Mouse (Mus musculus): ENCODE results near the gene Sco1.
"Not testable (repeated sequence)": the region's sequence is repeated elsewhere in the genome, so short reads cannot be mapped to it uniquely, and the experiment has no call there.

The Sco1 gene

GRCm38 (mm10) chr11:67085489-67085888, 33.0 kb downstream of the Sco1 start:
- peak; percentile 68 for DNase-seq (ENCODE audit: extremely low spot score, low spot score)

DNA sequence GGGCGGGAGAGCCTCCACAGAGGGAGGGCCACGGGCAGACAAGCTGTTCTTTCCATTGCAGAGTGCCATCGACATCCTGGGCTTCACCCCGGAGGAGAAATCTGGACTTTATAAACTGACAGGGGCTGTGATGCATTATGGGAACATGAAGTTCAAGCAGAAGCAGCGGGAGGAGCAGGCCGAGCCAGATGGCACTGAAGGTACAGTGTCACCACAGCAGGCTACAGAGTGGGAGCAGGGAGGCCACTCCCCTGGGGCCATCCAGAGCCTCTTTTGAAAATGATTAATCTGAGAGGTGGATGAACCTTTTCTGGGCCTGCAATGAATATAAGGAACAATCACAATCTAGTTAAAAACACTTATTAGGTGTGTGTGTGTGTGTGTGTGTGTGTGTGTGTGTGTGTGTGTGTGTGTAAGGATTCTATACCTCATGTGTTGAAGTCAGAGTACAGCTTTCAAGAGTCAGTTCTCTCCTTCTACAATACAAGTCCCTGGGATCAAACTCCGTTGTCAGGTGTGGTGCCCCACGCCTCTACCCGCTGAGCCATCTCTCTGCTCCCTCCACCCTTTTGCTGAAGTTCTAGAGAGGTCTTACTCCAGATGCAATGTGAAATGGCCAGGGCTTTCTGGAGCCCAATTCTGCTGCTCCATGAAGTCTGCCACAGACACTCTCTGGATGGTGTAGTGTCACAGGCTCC, 34.1 kb downstream of the Sco1 start:
- DNase-seq (ENCODE audit: extremely low spot score, low spot score): no peak

DNA sequence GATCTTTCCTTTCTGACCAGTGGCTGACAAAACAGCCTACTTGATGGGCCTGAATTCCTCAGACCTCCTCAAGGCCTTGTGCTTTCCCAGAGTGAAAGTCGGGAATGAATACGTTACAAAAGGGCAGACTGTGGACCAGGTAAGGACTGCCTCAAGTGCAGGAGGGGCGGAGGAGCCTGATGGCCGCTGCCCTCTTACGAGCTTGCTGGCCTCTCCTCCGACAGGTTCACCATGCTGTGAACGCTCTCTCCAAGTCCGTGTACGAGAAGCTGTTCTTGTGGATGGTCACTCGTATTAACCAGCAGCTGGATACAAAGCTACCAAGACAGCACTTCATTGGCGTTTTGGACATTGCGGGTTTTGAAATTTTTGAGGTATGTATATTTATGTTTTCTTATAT, 34.8 kb downstream of the Sco1 start:
- no peak for DNase-seq (ENCODE audit: extremely low spot score, low spot score)

GRCm38 (mm10) chr11:67092354-67092753, 39.9 kb downstream of the Sco1 start:
- DNase-seq (ENCODE audit: extremely low spot score, low spot score): not testable (repeated sequence)

GRCm38 (mm10) chr11:67093201-67093600, 40.7 kb downstream of the Sco1 start:
- no peak for DNase-seq (ENCODE audit: extremely low spot score, low spot score)

GRCm38 (mm10) chr11:67093652-67094051, 41.2 kb downstream of the Sco1 start:
- DNase-seq (ENCODE audit: extremely low spot score, low spot score): no peak

DNA sequence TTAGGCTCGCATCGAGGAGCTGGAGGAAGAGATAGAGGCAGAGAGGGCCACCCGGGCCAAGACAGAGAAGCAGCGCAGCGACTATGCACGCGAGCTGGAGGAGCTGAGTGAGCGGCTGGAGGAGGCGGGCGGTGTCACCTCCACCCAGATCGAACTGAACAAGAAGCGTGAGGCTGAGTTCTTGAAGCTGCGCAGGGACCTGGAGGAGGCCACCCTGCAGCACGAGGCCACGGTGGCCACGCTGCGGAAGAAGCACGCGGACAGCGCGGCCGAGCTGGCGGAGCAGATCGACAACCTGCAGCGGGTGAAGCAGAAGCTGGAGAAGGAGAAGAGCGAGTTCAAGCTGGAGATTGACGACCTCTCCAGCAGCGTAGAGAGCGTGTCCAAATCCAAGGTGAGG, 42.0 kb downstream of the Sco1 start:
- DNase-seq (ENCODE audit: extremely low spot score, low spot score): no peak

DNA sequence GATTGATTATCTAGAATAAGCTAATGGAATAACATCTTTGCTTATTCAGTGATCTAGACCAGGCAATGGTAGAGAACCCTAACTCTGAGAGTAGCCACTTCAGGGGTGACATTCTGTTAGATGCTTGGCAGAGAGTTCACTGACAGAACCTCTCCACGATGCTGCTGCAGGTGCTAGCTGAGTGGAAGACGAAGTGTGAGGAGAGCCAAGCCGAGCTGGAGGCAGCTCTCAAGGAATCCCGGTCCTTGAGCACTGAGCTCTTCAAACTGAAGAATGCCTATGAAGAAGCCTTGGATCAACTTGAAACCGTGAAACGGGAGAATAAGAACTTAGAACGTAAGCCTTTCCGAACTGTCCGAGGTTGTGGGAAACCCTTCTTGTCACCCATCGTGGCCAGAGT, 45.2 kb downstream of the Sco1 start:
- no peak for DNase-seq (ENCODE audit: extremely low spot score, low spot score)

GRCm38 (mm10) chr11:67098427-67098826, 46.0 kb downstream of the Sco1 start:
- no peak for DNase-seq (ENCODE audit: extremely low spot score, low spot score)

DNA sequence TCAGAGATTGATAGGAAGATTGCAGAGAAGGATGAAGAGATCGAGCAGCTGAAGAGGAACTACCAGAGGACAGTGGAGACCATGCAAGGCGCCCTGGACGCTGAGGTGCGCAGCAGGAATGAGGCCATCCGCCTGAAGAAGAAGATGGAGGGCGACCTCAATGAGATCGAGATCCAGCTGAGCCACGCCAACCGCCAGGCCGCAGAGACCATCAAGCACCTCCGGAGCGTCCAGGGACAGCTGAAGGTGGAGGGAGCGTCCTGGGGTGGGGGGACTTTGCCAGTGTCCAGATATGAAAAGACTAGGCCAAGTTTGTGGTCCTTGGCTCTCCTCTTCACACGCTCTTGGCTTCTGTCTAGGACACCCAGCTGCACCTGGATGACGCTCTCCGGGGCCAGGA, 46.8 kb downstream of the Sco1 start:
- no peak for DNase-seq (ENCODE audit: extremely low spot score, low spot score)

DNA sequence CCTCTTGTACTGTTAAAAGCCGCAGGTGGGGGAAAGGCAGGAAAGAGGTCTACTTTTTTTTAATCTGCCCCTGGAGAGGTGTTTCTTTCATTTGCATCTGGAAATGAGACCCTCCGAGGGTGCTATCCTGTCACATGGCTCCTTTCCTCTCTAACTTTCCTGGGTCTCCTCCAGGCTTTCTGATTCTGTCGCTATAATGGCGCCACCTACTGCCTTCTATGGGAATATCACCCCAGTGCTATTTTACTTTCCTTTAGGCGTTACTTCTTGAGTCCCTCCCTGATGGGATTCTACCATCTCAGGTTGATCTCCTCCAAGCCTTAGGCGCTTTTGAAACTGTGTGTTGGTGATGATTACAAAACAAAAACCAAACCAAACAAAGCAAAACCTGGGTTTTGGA, 47.7 kb downstream of the Sco1 start:
- peak; percentile 32 for DNase-seq (ENCODE audit: extremely low spot score, low spot score)

GRCm38 (mm10) chr11:67101713-67102112, 49.2 kb downstream of the Sco1 start:
- DNase-seq (ENCODE audit: extremely low spot score, low spot score): peak; percentile 28

GRCm38 (mm10) chr11:67103256-67103655, 50.8 kb downstream of the Sco1 start:
- DNase-seq (ENCODE audit: extremely low spot score, low spot score): no peak

DNA sequence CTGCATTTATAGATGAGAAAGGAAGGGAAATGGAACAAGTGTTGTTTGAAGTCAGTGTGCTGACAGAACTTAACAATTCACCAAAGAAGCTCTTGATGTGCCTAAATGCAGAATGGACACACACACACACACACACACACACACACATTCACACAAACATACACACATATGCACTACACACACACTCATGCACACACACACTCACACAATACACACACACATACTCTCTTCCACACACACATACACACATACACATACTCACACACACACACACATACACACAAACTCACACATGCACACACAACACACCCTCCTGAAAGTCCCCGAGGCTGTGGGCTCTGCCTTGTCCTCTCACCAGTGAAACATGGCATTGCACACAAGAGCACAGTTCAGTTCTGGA, 51.8 kb downstream of the Sco1 start:
- no peak for DNase-seq (ENCODE audit: extremely low spot score, low spot score)

GRCm38 (mm10) chr11:67104714-67105113, 52.2 kb downstream of the Sco1 start:
- DNase-seq (ENCODE audit: extremely low spot score, low spot score): no peak

DNA sequence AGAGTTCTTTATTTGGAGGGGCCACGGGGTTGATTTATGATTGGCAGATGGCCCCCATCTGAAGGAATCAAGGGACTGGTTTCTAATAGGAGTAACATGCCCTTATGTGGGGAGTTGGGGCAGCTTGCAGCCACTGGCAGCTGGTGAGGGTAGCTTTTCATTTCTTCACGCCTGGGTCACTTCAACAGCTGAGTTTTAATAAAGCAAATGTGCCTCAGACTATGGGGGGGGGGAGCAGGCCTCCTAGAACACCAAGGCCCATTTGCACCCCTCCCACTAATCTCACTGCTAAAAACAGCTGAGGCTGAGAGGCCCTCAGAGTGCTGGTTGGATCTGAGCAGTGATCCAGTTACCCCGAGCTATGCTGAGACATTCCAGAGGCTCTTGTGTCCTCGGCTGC, 53.2 kb downstream of the Sco1 start:
- DNase-seq (ENCODE audit: extremely low spot score, low spot score): no peak

DNA sequence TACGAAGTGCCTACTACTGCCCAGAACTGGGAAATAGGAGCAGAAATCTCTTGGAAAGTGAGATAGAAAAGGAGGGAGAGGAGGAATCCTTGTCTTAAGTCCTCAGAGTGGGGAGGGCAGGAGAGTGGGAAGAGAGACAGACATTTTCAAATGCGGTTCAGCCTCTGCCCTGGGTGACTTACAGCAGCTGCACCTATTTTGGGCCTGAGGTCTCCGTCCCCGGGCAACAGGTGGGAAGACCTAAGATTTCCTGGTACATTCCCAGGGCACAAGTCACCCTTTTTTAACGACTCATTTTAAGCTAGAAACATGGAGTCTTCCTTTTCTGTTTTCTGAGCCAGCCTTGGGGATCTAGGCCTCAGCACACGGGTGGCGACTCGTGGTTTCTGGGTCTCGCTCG, 54.5 kb downstream of the Sco1 start:
- no peak for DNase-seq (ENCODE audit: extremely low spot score, low spot score)

DNA sequence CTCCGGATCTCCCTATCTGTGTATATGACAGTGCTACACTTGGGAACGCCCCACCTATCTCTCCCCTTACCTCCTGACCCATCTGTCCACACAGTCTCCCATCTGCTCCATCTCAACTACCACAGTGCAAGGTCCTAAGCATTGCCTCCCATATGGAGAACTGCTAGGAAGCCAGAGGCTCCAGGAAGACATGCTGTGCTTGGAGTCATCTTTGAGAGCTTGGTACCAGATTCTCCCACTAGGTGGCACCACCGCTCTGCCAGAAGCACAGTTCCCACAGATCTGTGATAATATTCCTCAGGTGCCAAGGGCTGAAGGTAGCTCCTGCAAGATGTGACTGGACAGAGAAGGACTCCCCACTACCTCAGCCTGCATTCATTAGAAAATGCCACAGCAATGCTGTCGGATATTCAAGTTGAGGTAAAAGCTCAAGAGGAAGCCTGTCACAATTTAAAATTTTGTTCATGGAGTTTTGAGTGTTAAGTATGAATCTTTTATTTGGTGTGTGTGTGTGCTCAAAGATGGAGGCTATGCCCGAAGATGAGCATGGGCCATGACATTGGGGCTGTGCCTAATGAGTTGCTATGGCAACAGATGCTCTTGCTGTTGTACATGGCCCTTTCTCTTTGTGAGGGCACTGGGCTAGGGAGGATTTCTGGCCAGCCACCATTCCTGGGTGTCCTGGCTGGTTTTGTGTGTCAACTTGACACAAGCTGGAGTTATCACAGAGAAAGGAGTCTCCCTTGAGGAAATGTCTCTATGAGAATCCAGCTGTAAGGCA, 57.9 kb downstream of the Sco1 start:
- DNase-seq (ENCODE audit: extremely low spot score, low spot score): peak; percentile 70

GRCm38 (mm10) chr11:67112019-67112850, 59.8 kb downstream of the Sco1 start:
- DNase-seq (ENCODE audit: extremely low spot score, low spot score): peak; percentile 82

DNA sequence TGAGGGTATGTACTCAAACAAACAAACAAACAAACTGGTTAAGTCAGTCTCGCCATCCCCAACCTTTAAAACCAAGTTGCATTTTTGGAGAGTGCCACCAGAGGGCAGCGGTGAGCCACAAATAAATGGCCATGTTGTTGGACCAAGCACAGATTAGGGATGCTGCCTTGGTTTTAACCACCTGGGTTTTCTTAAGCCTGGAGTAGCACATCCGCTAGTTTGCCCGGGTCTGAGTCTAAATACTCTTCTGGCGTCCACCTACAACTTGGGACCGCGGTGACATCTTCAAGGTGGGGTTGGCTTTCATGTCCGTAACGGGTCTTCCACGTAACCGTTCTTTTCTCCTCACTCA, 60.4 kb downstream of the Sco1 start:
- DNase-seq (ENCODE audit: extremely low spot score, low spot score): peak; percentile 82

DNA sequence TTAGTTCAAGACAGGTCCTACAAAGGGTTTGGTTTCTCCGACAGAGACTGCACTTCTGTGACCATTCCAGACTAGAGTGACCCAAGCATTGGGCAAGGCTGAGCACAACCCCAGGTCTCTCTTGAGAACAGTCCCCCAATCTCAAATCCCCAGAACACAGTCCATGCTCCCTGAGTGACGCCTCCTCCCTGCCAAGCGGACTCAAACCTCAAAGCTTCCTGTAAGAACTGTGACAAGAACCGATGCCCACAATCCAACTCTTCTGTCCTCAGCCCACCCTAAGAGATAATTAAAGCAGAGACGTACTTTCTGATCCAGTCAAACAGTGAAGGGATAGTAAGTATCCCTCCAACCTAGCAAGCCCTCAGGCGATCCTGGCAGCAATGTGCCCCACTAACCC, 60.9 kb downstream of the Sco1 start:
- no peak for DNase-seq (ENCODE audit: extremely low spot score, low spot score)

GRCm38 (mm10) chr11:67114261-67114660, 61.8 kb downstream of the Sco1 start:
- DNase-seq (ENCODE audit: extremely low spot score, low spot score): no peak

All from neural tube, embryonic 10.5 days (tissue).